Mouse (Mus musculus): Measurements from ENCODE around the gene Bcl11a. TPM values are rescaled to one million over a fixed set of nuclear protein-coding genes. Genes with fewer than 3 reads are reported as not detected.

The Bcl11a gene
- total RNA-seq (2014; rRNA removed) (70.8 and 85.9 TPM in 2 replicates), polyA plus RNA-seq (2015; fragmentation: Nextera tagmentation; extraction: Ambion mirVana) (173 and 174 TPM in 2 replicates)

- TF ChIP-seq CTCF (IDR thresholded peaks at IDR 0.05; ENCODE audit: low read depth) = no peak
- Histone ChIP-seq H3K4me3 (ENCODE audit: low read depth, low read length) (peak within 1 kb of the TSS; percentile 69), H3K27me3 (ENCODE audit: insufficient read depth, low read length) (no peaks in the 10 kb centered on the region), H3K9ac (peak within 1 kb of the TSS; percentile 96), H3K27ac (ENCODE audit: low read depth, low read length) (peak within 1 kb of the TSS; percentile 99), H3K36me3 (ENCODE audit: insufficient read depth) (no peaks in the 10 kb centered on the region), H3K9me3 (ENCODE audit: low read length) (no peaks in the 10 kb centered on the region), H3K4me2 (ENCODE audit: low read depth) (peak within 1 kb of the TSS; percentile 98), H3K4me1 (ENCODE audit: insufficient read depth) (peaks cover 6% of the 10 kb centered on the region; the same call in 1 of the 2 replicates)
- ATAC-seq (peak; percentile 2; the same call in 1 of the 2 replicates), DNase-seq (peak; percentile 81)
- under 1% methylated on average over 47 of the region's 51 CpGs for WGBS
Measured at GRCm38 (mm10) chr11:24077795-24078705, at the start of gene Bcl11a. Gene Bcl11a (plus strand): TSS chr11:24078056.

- ATAC-seq (peak; percentile 25; the same call in 1 of the 2 replicates), DNase-seq (no peak)
- WGBS = 65% methylated on average over 6 of the region's 6 CpGs
- no peak overlapping the region for H3K4me3 ChIP-seq (ENCODE audit: low read depth, low read length)
- H3K9ac ChIP-seq = no peak overlapping the region
- H3K36me3 ChIP-seq (ENCODE audit: insufficient read depth) = no peaks in the 10 kb centered on the region
- no peaks in the 10 kb centered on the region for H3K4me1 ChIP-seq (ENCODE audit: insufficient read depth)
- no peak for TF ChIP-seq CTCF (IDR thresholded peaks at IDR 0.05; ENCODE audit: low read depth)
- no peaks in the 10 kb centered on the region for H3K27me3 ChIP-seq (ENCODE audit: insufficient read depth, low read length)
- H3K4me2 ChIP-seq (ENCODE audit: low read depth) = no peak overlapping the region
- H3K27ac ChIP-seq (ENCODE audit: low read depth, low read length) = no peak overlapping the region
- H3K9me3 ChIP-seq (ENCODE audit: low read length) = no peaks in the 10 kb centered on the region
Measured at GRCm38 (mm10) chr11:24044025-24044424, 33.8 kb upstream of the Bcl11a start.

DNA sequence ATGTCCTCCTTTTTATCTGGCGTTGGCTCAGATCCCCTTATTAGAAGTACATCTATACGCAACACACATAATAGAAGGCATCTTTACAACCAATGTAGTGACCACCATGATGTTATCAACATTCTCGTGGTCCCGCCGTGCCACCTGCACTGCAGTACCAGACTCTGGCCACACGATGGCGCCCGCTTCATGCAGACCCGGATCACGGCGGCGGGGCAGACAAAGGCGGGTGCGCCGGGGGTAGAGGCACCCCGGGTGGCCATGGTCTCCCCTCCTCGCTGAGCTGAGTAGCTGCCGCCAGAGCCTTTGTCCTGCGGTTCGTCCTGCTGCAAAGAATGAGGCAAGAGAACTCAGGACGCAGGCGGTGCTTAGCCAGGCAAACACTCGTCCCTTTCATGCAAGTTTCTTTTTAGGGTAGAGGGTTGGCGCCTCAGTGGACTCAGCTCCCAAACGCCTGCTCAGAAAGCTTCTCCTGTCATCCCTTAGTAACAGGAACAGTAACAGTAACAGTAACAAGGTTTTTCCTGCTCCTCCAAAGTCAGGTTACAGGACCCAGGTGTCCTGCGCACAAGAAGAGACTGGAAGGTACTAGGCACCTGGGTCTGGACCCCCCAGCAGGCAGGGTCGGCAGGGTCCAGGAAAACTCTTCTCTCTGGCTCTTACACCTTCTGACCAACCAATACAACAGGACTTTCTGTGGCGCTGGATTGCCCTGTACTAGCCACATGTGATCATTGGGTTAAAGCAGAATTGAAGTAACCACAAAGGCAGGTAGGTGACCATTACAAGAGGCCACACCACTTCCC lies 28.4 kb upstream of the Bcl11a start:
- Histone ChIP-seq H3K27me3 (ENCODE audit: insufficient read depth, low read length) (no peaks in the 10 kb centered on the region), H3K36me3 (ENCODE audit: insufficient read depth) (no peaks in the 10 kb centered on the region), H3K9ac (peak overlapping the region; percentile 52), H3K4me1 (ENCODE audit: insufficient read depth) (no peaks in the 10 kb centered on the region), H3K4me2 (ENCODE audit: low read depth) (peak overlapping the region; percentile 54), H3K4me3 (ENCODE audit: low read depth, low read length) (peak overlapping the region; percentile 36), H3K9me3 (ENCODE audit: low read length) (no peaks in the 10 kb centered on the region), H3K27ac (ENCODE audit: low read depth, low read length) (peak overlapping the region; percentile 9; the same call in 1 of the 2 replicates)
- DNase-seq = peak; percentile 93
- peak; percentile 95 for ATAC-seq
- TF ChIP-seq CTCF (IDR thresholded peaks at IDR 0.05; ENCODE audit: low read depth) = peak; percentile 100
- WGBS = 5% methylated on average over 28 of the region's 28 CpGs

- WGBS = 77% methylated on average over 11 of the region's 11 CpGs
- H3K4me1 ChIP-seq (ENCODE audit: insufficient read depth) = no peaks in the 10 kb centered on the region
- no peak overlapping the region for H3K27ac ChIP-seq (ENCODE audit: low read depth, low read length)
- H3K9ac ChIP-seq = no peak overlapping the region
- H3K27me3 ChIP-seq (ENCODE audit: insufficient read depth, low read length) = no peaks in the 10 kb centered on the region
- no peak for TF ChIP-seq CTCF (IDR thresholded peaks at IDR 0.05; ENCODE audit: low read depth)
- no peak for ATAC-seq
- no peaks in the 10 kb centered on the region for H3K36me3 ChIP-seq (ENCODE audit: insufficient read depth)
- no peak overlapping the region for H3K4me3 ChIP-seq (ENCODE audit: low read depth, low read length)
- H3K9me3 ChIP-seq (ENCODE audit: low read length) = no peaks in the 10 kb centered on the region
- no peak overlapping the region for H3K4me2 ChIP-seq (ENCODE audit: low read depth)
- DNase-seq = no peak
Measured at GRCm38 (mm10) chr11:24050032-24050757, 27.7 kb upstream of the Bcl11a start.

DNA sequence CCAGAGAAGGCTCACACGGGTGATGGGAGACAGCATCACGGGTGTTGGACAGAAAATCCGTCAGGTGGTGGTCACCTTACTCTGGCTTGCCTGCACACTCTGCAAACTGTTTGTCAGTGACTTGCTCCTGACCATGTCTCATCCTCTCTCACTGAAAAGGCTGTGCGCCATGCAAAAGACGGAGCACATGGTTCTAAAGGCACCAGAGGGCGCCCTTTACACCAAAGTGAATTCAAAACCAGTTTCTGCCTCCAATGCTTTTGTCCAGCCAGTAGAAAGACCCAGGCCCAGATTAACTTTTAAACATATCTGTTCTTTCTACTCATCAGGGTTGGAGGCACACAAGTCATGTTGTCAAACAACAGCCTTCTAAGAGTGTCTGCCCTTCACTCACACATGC lies 25.0 kb upstream of the Bcl11a start:
- ATAC-seq = no peak
- 72% methylated on average over 6 of the region's 6 CpGs for WGBS

DNA sequence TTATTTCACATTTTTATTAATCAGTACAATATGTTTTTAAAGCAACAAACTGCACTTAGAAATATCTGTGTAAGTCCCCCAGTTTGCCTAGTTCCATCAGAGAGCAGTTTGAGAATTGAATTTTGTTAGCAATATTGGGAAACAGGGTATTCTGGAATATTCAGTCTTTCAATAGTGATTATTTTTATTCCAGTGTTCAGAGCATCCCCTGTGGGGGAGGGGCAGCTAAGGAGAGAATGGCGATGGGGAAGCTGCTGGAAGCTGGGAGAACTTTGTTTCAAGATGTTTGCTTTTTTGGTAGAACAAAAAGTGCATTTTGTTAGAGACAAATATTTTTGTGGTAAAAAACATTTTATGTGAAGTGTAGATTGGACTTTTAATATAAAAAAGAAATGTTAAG lies 18.7 kb upstream of the Bcl11a start:
- WGBS = 15% methylated on average over 1 of the region's 1 CpGs

More for the DNA sequence above, 25.0 kb upstream of the Bcl11a start:
- H3K27ac ChIP-seq (ENCODE audit: low read depth, low read length) = no peak overlapping the region
- H3K4me1 ChIP-seq (ENCODE audit: insufficient read depth) = no peaks in the 10 kb centered on the region
- no peaks in the 10 kb centered on the region for H3K36me3 ChIP-seq (ENCODE audit: insufficient read depth)
- H3K27me3 ChIP-seq (ENCODE audit: insufficient read depth, low read length) = no peaks in the 10 kb centered on the region
- no peaks in the 10 kb centered on the region for H3K9me3 ChIP-seq (ENCODE audit: low read length)
- DNase-seq = no peak
- TF ChIP-seq CTCF (IDR thresholded peaks at IDR 0.05; ENCODE audit: low read depth) = peak; percentile 57
- no peak overlapping the region for H3K4me3 ChIP-seq (ENCODE audit: low read depth, low read length)
- no peak overlapping the region for H3K4me2 ChIP-seq (ENCODE audit: low read depth)
- H3K9ac ChIP-seq = no peak overlapping the region

More for the DNA sequence above, 18.7 kb upstream of the Bcl11a start:
- TF ChIP-seq CTCF (IDR thresholded peaks at IDR 0.05; ENCODE audit: low read depth) = no peak
- no peak for ATAC-seq
- no peak overlapping the region for H3K4me2 ChIP-seq (ENCODE audit: low read depth)
- no peaks in the 10 kb centered on the region for H3K9me3 ChIP-seq (ENCODE audit: low read length)
- H3K36me3 ChIP-seq (ENCODE audit: insufficient read depth) = no peaks in the 10 kb centered on the region
- H3K4me1 ChIP-seq (ENCODE audit: insufficient read depth) = peaks cover 16% of the 10 kb centered on the region
- H3K9ac ChIP-seq = no peak overlapping the region
- H3K27ac ChIP-seq (ENCODE audit: low read depth, low read length) = no peak overlapping the region
- no peaks in the 10 kb centered on the region for H3K27me3 ChIP-seq (ENCODE audit: insufficient read depth, low read length)
- no peak for DNase-seq
- no peak overlapping the region for H3K4me3 ChIP-seq (ENCODE audit: low read depth, low read length)

Measured in forebrain, postnatal 0 days (tissue).